Mouse (Mus musculus): ENCODE measurements around the gene Zfp281. TPM values are rescaled to one million over a fixed set of nuclear protein-coding genes. Genes with fewer than 3 reads are reported as not detected.

The Zfp281 gene
- polyA plus RNA-seq (2017; shearing (Covaris generic)), result 24.8 TPM

GRCm38 (mm10) chr1:136624146-136625018 lies at the start of gene Zfp281:
Gene Zfp281, plus strand, starts transcription at chr1:136624901.

Other genes starting within 250 kb of the Zfp281 start
- 14.3 TPM for gene Ddx59, start 209.6 kb upstream of the Zfp281 start, polyA plus RNA-seq (2017; shearing (Covaris generic))
- gene Kif14, start 158.6 kb upstream of the Zfp281 start, polyA plus RNA-seq (2017; shearing (Covaris generic)), result 1.1 TPM

Measured in activated CD4-positive, CD25-positive, alpha-beta regulatory T cell, adult 9 weeks (primary cell).